Mouse (Mus musculus): ENCODE measurements around the gene Mcub. TPM values are rescaled to one million over a fixed set of nuclear protein-coding genes. Genes with fewer than 3 reads are reported as not detected.

The Mcub gene
- not detected in 2 replicates for polyA plus RNA-seq (2012)

GRCm38 (mm10) chr3:129969432-129970395 is at the start of gene Mcub:
Gene Mcub, minus strand, starts transcription at chr3:129970206.
- no peak for TF ChIP-seq GATA1 (IDR thresholded peaks at IDR 0.05; ENCODE audit: low read length)

GRCm38 (mm10) chr3:130012943-130013342 is 42.9 kb upstream of the Mcub start:
- TF ChIP-seq GATA1 (IDR thresholded peaks at IDR 0.05; ENCODE audit: low read length): no peak

GRCm38 (mm10) chr3:130011236-130011635 is 41.2 kb upstream of the Mcub start:
- TF ChIP-seq GATA1 (IDR thresholded peaks at IDR 0.05; ENCODE audit: low read length): no peak

- no peak for TF ChIP-seq GATA1 (IDR thresholded peaks at IDR 0.05; ENCODE audit: low read length)
Measured at GRCm38 (mm10) chr3:130006141-130006540, 36.1 kb upstream of the Mcub start.

GRCm38 (mm10) chr3:130000926-130001325 is 30.9 kb upstream of the Mcub start:
- TF ChIP-seq GATA1 (IDR thresholded peaks at IDR 0.05; ENCODE audit: low read length): no peak

- no peak for TF ChIP-seq GATA1 (IDR thresholded peaks at IDR 0.05; ENCODE audit: low read length)
Measured at GRCm38 (mm10) chr3:129998526-129998925, 28.5 kb upstream of the Mcub start.

GRCm38 (mm10) chr3:129998001-129998400 is 28.0 kb upstream of the Mcub start:
- no peak for TF ChIP-seq GATA1 (IDR thresholded peaks at IDR 0.05; ENCODE audit: low read length)

- TF ChIP-seq GATA1 (IDR thresholded peaks at IDR 0.05; ENCODE audit: low read length): no peak
Measured at GRCm38 (mm10) chr3:129997324-129997723, 27.3 kb upstream of the Mcub start.

- TF ChIP-seq GATA1 (IDR thresholded peaks at IDR 0.05; ENCODE audit: low read length): no peak
Measured at GRCm38 (mm10) chr3:129987297-129987696, 17.3 kb upstream of the Mcub start.

- no peak for TF ChIP-seq GATA1 (IDR thresholded peaks at IDR 0.05; ENCODE audit: low read length)
Measured at GRCm38 (mm10) chr3:129985335-129985734, 15.3 kb upstream of the Mcub start.

- no peak for TF ChIP-seq GATA1 (IDR thresholded peaks at IDR 0.05; ENCODE audit: low read length)
Measured at GRCm38 (mm10) chr3:129984797-129985196, 14.8 kb upstream of the Mcub start.

- no peak for TF ChIP-seq GATA1 (IDR thresholded peaks at IDR 0.05; ENCODE audit: low read length)
Measured at GRCm38 (mm10) chr3:129982271-129982670, 12.3 kb upstream of the Mcub start.

- no peak for TF ChIP-seq GATA1 (IDR thresholded peaks at IDR 0.05; ENCODE audit: low read length)
Measured at GRCm38 (mm10) chr3:129981756-129982155, 11.8 kb upstream of the Mcub start.

GRCm38 (mm10) chr3:129979510-129979909 is 9.5 kb upstream of the Mcub start:
- TF ChIP-seq GATA1 (IDR thresholded peaks at IDR 0.05; ENCODE audit: low read length): no peak

- TF ChIP-seq GATA1 (IDR thresholded peaks at IDR 0.05; ENCODE audit: low read length): no peak
Measured at GRCm38 (mm10) chr3:129978716-129979115, 8.7 kb upstream of the Mcub start.

- no peak for TF ChIP-seq GATA1 (IDR thresholded peaks at IDR 0.05; ENCODE audit: low read length)
Measured at GRCm38 (mm10) chr3:129976317-129976716, 6.3 kb upstream of the Mcub start.
